Mouse (Mus musculus) frontal cortex, postnatal 25 days (tissue): Measurements from ENCODE around the gene Sema4d.

ENCODE experiments used
- DNase-seq, 2 experiments: peaks; one replicate each; pipeline ENCODE4 v3.0.0; 2022; ENCODE audit warnings: low spot score in 2 of 2

Sema4d gene

DNA sequence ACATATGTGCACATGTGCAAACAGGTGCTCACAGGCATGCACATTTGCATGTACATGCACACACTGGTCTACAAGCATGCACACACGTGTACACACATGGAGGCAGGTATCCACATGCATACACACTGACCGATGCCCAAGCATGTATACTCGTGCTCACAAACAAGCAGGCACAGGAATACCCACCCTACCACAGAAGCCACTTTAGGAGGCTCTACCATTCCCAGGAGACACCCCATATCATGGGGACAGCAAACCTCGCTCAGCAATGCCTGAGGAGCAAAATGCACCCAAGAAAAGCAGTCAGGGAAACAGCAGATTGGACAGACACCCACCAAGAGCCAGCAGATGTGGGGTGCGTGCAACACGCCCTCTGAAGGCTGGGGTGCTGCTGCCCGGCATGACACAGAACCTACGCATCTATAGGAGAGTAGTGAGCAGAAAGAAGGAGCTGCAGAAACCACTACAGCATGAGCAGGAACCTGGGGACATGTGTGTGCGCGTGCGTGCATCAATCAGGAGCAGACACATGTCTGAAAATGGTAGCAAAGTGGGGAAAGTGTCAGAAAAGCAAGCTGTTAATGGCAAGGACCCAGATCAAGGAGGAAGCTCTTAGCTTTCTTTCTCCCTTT is 15.1 kb downstream of the Sema4d start:
- peak in 1 of 2 experiments; percentile 38 for DNase-seq

DNA sequence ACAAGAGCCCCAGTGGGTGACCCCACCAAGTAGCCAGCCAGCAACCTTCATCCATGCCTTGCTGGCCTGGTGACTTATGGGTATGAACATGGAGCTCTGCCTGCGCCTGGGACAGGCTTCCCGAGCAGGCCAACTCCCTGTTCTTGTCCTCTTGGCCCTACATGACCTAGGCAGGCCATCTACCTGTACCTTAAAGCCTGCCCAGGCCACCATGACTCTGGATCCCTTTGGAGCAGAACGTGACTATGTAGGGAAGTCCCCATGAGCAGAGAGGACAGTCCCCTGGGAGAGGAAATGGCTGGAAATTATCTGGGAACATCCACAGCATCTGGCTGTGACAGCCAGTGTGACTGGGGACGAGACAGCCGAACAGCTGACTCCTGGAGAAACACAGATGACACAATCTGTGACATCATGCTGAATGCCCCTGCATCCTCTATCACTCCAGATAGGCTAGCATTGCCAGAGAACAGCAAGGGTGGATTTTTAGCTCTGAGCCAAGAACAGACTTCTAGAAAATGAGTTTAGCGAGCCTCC is 15.7 kb downstream of the Sema4d start:
- no peak for DNase-seq

DNA sequence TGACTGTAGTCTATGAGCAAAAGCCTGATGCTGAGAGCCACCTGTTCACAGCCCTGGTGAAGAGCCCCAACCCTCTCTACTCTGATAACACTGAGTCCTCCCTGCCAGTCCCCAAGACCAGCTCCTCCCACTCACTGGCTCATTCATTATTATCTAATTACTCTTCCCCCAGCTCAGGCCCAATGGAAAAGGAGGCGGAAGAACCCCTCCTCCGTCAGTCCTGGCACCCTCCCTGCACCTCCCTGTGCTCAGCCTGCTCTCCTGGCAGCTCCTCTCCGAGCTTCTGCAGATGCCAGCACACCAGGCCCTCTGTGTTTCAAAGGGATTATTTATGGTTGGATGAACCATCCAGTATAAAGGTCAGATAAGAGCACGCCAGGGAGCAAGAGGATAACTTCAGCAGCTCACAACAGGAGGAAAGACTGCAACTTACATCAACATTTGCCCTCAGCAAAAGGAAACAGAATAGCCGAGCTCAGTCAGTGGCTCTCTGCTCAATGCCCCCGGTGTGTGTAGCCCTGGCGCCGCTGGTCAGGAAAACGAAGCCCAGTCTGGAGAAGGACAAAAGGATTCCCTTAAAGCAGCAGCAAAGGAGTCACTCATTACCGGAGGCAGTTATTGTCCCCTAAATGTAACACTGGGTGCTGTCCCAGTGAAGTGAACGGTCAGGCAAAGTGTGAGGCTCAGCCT is 16.4 kb downstream of the Sema4d start:
- DNase-seq = no peak

DNA sequence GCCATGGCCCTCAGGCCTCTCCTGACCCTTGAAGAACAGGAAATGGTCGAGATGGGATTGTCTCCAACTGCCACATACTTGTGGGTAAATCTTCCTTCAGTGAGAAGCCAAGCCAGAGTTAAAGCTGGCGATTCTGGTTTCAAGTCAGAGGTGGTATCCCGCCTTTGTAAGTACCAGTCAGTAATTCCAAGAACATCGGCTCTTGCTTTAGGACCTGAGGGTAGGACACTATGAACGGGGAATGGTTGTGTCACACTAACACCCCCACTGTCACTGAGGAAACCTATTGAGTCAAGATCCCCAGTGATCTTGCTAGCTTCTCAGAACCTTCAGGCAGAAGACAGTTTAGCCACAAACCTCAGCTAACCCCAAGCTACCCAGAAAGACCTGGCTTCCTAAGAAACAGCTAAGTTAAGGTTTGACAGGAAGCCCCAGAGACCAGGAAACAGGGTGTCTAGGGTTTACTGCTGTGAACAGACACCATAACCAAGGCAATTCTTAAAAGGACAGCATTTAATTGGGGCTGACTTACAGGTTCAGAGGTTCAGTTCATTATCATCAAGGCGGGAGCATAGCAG is 17.3 kb downstream of the Sema4d start:
- DNase-seq = no peak

DNA sequence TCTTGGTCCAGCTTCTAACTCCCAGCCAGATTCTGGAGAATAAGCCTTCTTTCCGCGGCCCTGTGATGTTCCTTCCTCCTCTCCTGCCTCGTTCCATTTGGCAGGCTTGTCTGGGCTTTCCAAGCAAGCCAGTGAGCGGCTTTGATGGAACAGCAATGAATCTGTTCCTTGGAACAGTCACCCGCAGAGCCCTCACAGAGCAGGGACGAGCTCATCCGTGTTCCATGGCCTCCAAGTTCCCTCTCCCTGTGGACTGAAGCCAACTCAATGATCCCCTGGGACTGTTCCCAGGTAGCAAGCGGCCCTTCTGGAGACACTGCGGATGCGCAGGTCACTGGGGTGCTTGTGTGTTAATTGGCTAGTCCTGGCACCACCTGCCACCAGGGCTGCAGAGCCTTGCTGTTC is 21.7 kb downstream of the Sema4d start:
- DNase-seq = no peak

DNA sequence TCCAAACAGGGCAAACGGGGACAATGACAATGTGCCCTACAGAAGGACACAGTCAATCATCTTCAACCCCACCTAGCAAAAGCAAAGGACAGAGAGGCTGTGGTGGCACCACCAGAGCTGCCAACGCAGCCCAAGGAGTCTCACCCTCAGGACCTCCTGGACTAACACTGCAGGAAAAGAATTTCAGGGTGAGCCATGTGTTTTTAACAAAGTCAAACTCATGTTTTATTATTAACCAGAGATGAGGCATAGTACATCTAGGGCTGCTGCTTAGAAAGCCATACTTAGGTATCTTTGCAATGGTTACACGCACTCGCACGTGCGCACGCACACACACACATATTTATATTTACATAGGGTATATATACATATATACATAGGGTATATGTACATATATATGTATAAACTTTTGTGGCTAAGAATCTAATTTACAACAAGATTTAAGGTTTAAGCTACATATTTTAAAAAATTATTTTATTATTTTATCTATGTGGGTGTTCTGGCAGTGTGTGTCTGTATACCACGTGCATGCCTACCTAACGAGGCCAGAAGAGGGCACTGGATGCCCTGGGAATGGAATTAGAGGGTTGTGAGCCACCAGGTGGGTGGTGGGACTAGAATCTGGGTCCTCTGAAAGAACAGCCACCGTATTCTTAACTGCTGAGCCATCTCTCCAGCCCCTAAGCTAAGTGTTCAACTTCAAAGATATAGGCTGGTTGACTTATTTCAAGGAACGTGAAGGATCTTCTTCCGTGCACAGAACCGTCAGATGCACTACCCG is 22.7 kb downstream of the Sema4d start:
- no peak for DNase-seq

DNA sequence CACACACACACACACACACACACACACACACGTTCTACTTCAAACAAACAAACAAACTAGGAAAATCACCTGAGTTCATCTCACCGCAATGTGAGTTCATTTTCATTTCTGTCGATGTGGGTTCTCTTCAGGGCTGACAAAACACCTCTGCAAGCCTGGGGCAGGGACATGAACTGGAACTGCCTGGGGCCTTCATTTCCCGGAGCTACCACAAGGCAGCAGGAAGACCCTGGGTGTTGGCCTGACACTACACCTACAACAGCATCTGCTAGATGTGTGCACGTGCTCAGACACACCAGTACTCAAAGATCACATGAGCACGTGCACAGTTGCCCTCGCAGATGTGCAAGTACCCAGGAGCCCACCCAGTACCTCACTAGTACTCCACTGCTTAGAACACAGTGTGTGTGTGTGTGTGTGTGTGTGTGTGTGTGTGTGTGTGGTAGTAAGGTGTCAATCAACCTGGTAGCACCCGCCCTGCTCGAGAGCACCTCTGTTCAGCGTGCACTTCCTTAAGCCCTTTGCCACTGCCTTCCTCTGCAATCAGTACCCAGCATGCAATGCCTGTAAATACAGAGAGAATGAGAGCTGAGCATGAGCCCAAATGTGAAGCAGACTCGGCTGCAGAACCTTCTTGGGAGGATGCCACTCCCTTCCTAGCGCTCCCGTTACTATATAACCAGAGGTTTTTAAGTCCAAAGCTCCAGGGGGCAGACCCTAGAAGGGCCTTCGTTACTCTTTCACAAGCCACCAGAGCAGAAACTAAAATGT is 25.4 kb downstream of the Sema4d start:
- no peak for DNase-seq

DNA sequence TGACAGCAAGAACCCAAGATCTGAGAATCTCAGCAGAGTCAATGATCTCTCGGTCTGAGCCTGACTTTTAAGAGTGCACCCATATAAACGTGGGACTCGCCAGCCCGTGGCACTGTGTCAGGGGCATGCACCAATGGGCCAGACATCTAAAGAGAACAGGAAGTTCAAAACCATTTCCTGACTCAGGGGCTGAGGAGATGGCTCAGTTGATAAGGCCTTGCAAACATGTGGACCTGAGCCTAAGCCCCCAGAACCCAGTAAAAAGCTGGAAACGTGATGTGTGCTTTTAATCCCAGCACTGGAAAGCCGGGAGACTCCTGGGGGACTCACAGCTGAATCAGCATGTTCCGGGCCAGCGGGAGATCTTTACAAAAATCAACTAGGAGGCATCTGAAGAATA is 26.0 kb downstream of the Sema4d start:
- no peak for DNase-seq

DNA sequence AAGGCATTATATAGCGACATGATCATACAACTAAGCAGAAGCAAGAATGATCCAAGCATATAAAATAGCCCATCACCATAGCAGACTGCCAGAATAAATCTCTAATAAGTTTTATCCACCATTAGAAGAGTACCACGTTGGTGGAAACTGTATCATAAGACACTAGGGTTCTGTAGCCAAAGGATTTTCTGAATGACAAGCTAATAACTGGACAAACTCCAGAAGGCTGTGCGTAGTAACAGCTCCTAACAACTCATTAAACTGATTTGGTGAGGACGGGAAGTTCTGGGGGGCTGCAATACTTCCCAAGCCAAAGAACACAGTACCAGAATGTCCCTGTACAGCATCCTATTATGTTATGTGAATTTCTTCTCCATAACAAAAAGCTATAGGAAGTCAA is 26.8 kb downstream of the Sema4d start:
- no peak for DNase-seq

DNA sequence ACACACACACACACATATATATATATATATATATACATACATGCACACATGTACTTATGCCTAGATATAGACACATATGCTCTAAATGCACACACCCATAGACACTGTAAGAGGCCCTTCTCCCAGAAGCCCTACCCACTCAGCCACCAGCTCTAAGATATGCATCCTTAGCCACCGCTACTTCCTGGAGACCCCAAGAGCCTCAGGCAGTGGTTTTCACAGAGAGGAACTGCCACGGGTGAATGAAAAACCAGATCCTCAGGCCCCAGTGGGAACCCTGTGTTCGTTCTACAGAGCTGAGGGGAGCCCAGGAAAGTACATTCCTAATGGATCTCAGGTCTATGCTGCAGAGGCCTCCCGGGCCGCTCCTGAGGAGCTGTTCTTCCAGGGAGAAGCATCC is 28.2 kb downstream of the Sema4d start:
- DNase-seq = no peak

DNA sequence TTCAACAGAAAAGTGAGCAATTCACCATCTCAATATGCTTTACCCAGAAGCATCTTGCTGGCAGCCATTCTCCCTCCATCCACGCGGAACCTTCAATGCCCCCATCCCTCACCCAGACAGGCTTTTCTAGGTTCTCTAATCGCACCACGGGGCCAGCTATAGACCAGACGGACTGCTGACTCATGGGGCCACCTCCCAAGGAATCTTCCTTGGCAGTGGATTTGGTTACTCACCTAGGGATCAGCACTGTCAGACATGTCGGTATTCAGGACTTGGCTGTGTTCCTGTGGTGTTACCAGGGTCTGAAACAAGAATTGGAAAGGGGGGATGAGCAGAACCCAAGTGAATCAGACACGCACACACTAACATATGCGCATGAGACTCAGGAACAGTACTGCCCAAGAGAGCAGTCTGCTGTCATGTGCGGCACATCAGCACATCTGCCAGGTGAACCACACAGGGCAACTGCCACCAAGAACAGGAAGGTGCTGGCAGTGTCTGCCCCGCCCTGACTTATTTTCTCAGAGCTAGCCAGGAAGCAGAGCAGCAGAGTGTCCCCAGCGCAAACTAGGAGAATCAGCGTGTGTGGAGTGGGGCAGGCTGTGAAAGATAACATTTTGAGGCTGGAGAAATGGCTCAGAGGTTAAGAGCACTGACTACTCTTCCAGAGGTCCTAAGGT is 30.4 kb downstream of the Sema4d start:
- DNase-seq = no peak

DNA sequence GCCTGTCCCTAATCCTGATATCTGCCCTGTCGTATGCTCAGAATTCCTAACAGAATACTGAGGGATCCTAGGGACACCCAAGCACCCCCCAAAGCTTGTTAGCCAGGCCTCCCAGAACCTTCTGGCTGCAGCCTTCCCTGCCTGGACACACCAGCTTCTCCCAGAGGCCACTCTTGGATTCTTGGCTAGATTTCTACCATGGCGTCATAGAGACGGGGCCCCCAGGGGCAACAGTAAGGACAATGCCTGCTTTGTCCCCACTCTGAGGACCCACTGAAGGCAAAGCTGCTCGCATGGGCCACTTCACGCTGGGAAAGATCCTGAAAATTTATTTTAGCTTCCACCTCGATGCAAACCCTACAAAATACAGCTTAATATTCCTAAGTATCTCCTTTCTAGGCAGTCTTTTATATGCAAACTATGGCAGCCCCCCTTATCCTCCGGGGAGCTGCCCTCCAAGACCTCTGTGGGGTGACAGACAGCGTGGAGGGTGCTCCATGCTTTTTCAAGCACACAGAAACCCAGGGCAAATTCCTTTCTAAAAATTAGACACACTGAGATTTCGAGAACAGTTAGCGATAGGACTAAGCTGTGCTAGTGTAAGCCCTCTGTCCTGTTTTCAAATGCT is 32.2 kb downstream of the Sema4d start:
- DNase-seq = no peak

DNA sequence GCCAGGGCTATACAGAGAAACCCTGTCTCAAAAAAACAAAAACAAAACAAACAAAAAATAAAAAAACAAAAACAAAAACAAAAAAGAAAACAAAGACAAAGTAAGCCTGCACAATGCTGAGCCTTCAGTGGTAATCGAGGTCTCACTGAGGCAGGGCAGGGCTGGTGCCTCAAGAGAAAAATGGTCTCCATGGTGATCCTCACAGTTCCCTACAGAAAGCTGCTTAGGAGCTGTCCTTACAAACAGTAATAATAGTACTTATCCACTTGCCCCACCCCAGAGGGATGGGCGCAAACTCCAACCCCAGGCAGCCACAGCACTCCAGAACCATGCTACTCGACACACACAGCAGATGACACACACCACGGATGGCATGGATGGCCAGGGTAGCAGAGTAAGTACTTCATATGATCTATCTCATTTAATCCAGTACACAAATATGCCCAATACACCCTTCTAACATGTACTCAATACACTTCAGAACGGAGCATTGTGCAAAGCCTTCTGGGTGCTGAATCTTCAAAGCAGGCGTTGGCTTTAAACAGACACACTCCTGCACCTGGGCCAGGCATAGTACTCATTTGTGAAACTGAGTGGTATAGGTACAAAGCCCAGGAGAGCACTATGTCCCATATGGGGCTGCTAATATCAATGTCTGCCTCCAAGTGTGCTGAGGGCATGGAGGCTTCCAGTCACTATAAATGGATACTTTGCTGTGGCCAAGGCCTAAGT is 34.1 kb downstream of the Sema4d start:
- DNase-seq = no peak

DNA sequence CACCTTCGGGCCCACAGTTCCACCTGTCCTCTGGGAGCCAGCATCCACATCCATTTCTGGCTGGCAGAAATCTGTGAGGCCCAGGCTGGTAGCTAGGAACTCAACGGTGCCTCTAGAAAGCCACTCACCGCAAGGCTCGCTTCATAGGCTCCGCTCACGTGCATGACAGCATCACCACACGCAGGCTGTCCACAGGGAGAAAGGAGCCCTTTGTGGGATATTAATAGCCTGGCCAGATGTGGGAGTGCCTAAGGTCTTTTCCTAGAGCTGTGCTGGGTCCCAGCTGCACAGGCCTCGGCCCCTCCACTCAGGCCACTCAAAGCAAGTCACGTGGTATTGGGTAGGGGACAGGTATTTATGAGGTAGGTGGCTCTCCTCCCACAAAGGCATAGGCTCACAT is 35.1 kb downstream of the Sema4d start:
- no peak for DNase-seq

DNA sequence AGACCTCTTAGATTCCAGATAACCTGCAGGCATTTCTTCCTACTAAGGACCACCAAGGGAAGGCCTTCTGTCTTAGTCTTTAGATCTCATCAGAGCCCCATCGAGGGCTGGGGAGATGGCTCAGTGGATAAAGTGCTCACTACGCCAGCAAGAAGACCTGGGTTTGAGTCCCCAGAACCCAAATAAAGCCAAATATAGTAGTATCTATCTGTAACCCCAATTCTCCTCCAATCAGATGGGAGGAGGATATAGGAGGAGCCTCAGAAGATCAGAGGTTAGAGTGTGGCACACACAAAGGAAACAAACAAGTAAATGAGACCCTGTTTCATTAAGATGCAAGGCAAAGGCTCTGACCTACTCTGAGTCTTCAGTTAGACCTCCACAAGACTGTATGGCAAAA is 36.4 kb downstream of the Sema4d start:
- DNase-seq = no peak

DNA sequence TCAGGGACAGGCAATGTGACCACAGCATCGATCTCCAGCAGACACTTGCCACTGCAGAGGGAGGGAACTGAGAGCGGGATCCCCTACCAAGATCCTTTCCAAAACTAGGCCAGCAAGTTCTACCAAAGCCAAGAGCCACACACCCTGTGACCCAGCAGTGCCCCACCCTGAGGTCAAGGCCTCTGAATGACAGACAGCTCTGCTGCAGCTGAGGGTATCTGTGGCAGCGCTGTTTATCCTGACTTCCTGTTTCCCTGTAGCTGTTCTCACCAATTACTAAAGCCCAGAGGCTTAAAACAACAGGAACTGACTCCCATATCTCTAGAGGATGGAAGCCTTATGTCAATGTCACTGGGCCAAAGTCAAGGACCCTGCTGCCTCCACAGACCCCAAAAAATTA is 37.0 kb downstream of the Sema4d start:
- no peak for DNase-seq

DNA sequence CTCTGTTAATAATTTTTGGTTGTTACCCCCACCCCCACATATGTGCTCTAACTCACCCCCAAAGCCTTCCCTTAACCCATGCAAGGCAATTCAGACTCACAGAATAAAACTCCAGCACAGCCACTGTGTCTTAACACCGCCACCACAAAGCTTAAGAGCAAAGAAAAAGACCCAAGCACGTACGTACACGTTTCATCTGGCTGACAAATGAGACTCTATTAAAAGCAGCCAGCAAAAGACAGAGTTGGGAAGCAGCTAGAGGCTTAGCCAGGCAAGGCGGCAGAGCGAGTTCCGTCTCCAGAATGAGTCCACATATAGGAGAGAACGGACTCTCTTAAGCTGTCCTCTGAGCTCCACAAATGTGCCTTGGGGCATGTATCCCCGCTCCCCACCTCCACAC is 37.5 kb downstream of the Sema4d start:
- no peak for DNase-seq

DNA sequence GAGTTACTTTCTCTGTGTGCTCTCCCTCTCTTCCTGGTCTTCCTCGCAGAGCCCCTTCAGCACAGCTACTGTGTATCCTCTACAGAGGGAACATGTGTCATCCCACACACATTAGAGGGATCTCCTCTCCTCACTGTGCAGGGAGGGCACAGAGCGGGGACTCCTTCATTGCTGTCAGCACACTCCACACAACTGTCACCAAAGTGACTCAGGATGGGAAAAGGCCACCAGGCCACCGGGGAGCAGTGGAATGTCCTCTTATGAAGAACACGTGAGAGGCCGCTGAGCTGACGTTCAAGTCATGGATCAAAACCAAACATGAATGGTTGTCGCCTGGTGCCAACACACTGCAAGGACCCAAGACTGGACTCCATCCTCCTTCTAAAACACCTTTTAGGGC is 38.0 kb downstream of the Sema4d start:
- DNase-seq = no peak

DNA sequence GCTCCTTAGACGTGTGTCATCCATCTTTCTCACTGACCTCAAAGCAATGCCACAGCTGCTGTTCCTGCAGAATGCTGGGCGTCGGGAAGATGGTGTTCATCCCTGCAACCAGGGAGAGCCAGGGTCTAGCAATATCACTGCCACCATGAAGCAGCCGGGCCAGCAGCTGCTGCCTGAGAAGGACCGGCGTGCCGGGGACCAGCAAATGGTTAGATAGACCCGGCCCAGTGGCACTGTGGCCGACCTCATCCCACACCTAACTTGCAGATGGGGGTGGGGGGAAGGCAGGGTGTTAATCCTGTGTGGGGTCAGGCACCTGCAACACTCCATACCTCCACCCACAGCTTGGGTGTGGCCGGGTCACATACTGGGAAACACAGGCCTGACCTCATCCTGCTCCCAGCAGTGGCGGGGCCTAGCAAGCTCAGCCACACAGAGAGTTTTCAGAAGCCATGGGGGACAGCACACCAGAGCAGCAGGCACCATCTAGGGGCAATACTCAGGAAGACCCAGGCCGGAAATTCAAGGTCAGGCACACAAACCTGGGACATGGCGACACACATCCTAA is 38.9 kb downstream of the Sema4d start:
- no peak for DNase-seq
